Mouse (Mus musculus) embryonic fibroblast, embryonic 13.5 days (primary cell): ENCODE results near the gene Thoc6.

ENCODE experiments used
- CTCF ChIP-seq: IDR thresholded peaks from 2 replicates; pipeline ENCODE4 v1.5.1; 2011; ENCODE audit warnings: mild to moderate bottlenecking, control low read depth, low read length, moderate library complexity, borderline replicate concordance; ENCODE audit not compliant: insufficient read depth
- POLR2A ChIP-seq: IDR thresholded peaks from 2 replicates; pipeline ENCODE4 v1.6.1; 2011; ENCODE audit warnings: low read depth, mild to moderate bottlenecking, control low read depth, low read length, moderate library complexity

DNA sequence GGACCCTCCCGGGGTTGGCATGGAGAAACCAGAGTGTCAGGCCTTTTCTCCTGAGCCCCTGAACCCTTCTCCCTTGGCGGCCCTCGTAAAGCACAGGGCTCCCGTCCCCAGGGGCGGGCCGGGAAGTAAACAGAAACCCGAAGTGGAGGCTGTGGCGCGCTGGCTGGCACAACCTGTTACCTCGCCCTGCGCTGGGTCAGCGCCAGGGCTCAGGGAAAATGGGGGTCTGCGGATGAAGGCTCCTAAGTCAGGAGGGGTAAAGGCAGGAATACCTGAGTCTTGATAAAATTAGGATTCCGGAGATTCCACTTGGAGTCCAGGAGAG lies 12.8 kb downstream of the Thoc6 start:
- TF ChIP-seq POLR2A (no peak), CTCF (no peak)
